Comparison of ENCODE assay signal across 10 mouse cellular contexts in genomic region chr5:144547333-144547878, GRCm38 (mm10). TPM values are rescaled to one million over a fixed set of nuclear protein-coding genes. Genes with fewer than 3 reads are reported as not detected.
DNase-seq lines count a peak whose midpoint lies in the region; ATAC-seq and TF ChIP-seq lines count a peak whose summit lies in the region.
"Had no signal": no experiment of that assay in that cellular context is flagged by ENCODE, and none has a peak within 500 bp of the region (broad histone marks: within the 10 kb centered on the region; RNA-seq: fewer than 3 reads in every experiment).

No protein-coding gene starts in this region.

- H3K27ac ChIP-seq in lung, embryonic 14.5 days (ENCODE audit: low read depth) = no peak overlapping the region
- no peak overlapping the region for H3K27ac ChIP-seq in forebrain, embryonic 14.5 days (ENCODE audit: low read depth, low read length)
- H3K27ac ChIP-seq in limb, embryonic 14.5 days (replicated peaks; ENCODE audit: low read depth, low read length) = no peak overlapping the region
- no peak overlapping the region for H3K27ac ChIP-seq in stomach, postnatal 0 days (replicated peaks)

- no peaks in the 10 kb centered on the region for H3K9me3 ChIP-seq in lung, embryonic 14.5 days (ENCODE audit: low read depth, low read length)
- H3K9me3 ChIP-seq in forebrain, embryonic 14.5 days (replicated peaks; ENCODE audit: control insufficient read depth, low read length) = no peaks in the 10 kb centered on the region
- H3K9me3 ChIP-seq in limb, embryonic 14.5 days (ENCODE audit: control insufficient read depth, low read length) = no peaks in the 10 kb centered on the region
- H3K9me3 ChIP-seq in stomach, postnatal 0 days (ENCODE audit: control insufficient read depth, low read length) = no peaks in the 10 kb centered on the region

- no peak for ATAC-seq in lung, embryonic 14.5 days (ENCODE audit: insufficient read depth)
- ATAC-seq in forebrain, embryonic 14.5 days = no peak
- no peak for ATAC-seq in limb, embryonic 14.5 days (ENCODE audit: low FRiP score, low read depth)
- ATAC-seq in stomach, postnatal 0 days (ENCODE audit: low FRiP score, low TSS enrichment) = no peak
- ATAC-seq: Patski had no signal

- peaks cover 47% of the 10 kb centered on the region for H3K27me3 ChIP-seq in lung, embryonic 14.5 days (ENCODE audit: insufficient read depth, low read length)
- H3K27me3 ChIP-seq in forebrain, embryonic 14.5 days (replicated peaks; ENCODE audit: control insufficient read depth, insufficient read depth, low read length) = peaks cover 17% of the 10 kb centered on the region
- peaks cover 53% of the 10 kb centered on the region for H3K27me3 ChIP-seq in limb, embryonic 14.5 days (ENCODE audit: control insufficient read depth, insufficient read depth, low read length)
- peaks cover 6% of the 10 kb centered on the region; the same call in 1 of the 2 replicates for H3K27me3 ChIP-seq in stomach, postnatal 0 days (ENCODE audit: control insufficient read depth, insufficient read depth, low read length)

- no peak for TF ChIP-seq POLR2A in limb, embryonic 14.5 days (IDR thresholded peaks at IDR 0.05; ENCODE audit: borderline replicate concordance, extremely low read depth, insufficient read depth, insufficient read length)

- no peak overlapping the region for H3K9ac ChIP-seq in lung, embryonic 14.5 days
- H3K9ac ChIP-seq in forebrain, embryonic 14.5 days (ENCODE audit: low read length) = no peak overlapping the region; the same call in 1 of the 2 replicates
- H3K9ac ChIP-seq in limb, embryonic 14.5 days (ENCODE audit: low read depth, low read length, severe bottlenecking) = no peak overlapping the region
- H3K9ac ChIP-seq in stomach, postnatal 0 days (ENCODE audit: low read length) = no peak overlapping the region

- no peak for TF ChIP-seq EP300 in stomach, postnatal 0 days (optimal IDR thresholded peaks at IDR 0.05)

- 14% methylated on average over 9 of the region's 9 CpGs for WGBS in lung, embryonic 14.5 days
- WGBS in forebrain, embryonic 14.5 days = 5% methylated on average over 9 of the region's 9 CpGs
- WGBS in limb, embryonic 14.5 days = 11% methylated on average over 9 of the region's 9 CpGs
- WGBS in stomach, postnatal 0 days = 21% methylated on average over 9 of the region's 9 CpGs

- TF ChIP-seq CTCF in lung, embryonic 14.5 days (IDR thresholded peaks at IDR 0.05; ENCODE audit: low read depth) = no peak
- TF ChIP-seq CTCF in stomach, postnatal 0 days (IDR thresholded peaks at IDR 0.05; ENCODE audit: low read depth) = no peak

- peak overlapping the region; percentile 47; the same call in 1 of the 2 replicates for H3K4me2 ChIP-seq in lung, embryonic 14.5 days
- H3K4me2 ChIP-seq in forebrain, embryonic 14.5 days (ENCODE audit: low read length) = peak overlapping the region; percentile 63
- no peak overlapping the region for H3K4me2 ChIP-seq in limb, embryonic 14.5 days (replicated peaks; ENCODE audit: low read depth, low read length, severe bottlenecking)
- H3K4me2 ChIP-seq in stomach, postnatal 0 days (replicated peaks; ENCODE audit: low read depth) = peak overlapping the region; percentile 49

- no peak for DNase-seq in lung, embryonic 14.5 days
- no peak for DNase-seq in lung, adult 18-20 months
- DNase-seq in forebrain, embryonic 14.5 days (ENCODE audit: low spot score) = peak; percentile 45
- no peak for DNase-seq in limb, embryonic 14.5 days (ENCODE audit: low spot score)
- no peak for DNase-seq in stomach, postnatal 0 days (ENCODE audit: low spot score)
- DNase-seq in natural killer cell, adult 2 months (ENCODE audit: low spot score in 2 of 2) = no peak
- no peak for DNase-seq in heart, adult 18-20 months
- DNase-seq: layer of hippocampus, adult 9-11 months had no signal

- no peaks in the 10 kb centered on the region for H3K36me3 ChIP-seq in lung, embryonic 14.5 days (ENCODE audit: insufficient read depth)
- no peaks in the 10 kb centered on the region for H3K36me3 ChIP-seq in forebrain, embryonic 14.5 days (ENCODE audit: control insufficient read depth, insufficient read depth, low read length)
- no peaks in the 10 kb centered on the region for H3K36me3 ChIP-seq in limb, embryonic 14.5 days (ENCODE audit: control insufficient read depth, insufficient read depth, low read length)
- no peaks in the 10 kb centered on the region for H3K36me3 ChIP-seq in stomach, postnatal 0 days (ENCODE audit: control insufficient read depth, insufficient read depth, low read length)

- no peak overlapping the region for H3K4me3 ChIP-seq in lung, embryonic 14.5 days (ENCODE audit: low read depth, low read length)
- H3K4me3 ChIP-seq in forebrain, embryonic 14.5 days (ENCODE audit: low read depth, low read length) = peak overlapping the region; percentile 30
- H3K4me3 ChIP-seq in limb, embryonic 14.5 days (replicated peaks; ENCODE audit: low read length) = peak overlapping the region; percentile 26; the same call in 1 of the 2 replicates
- peak overlapping the region; percentile 19 for H3K4me3 ChIP-seq in stomach, postnatal 0 days (ENCODE audit: low read depth, low read length)

- no peaks in the 10 kb centered on the region; the same call in 1 of the 2 replicates for H3K4me1 ChIP-seq in lung, embryonic 14.5 days (ENCODE audit: insufficient read depth)
- peaks cover 19% of the 10 kb centered on the region for H3K4me1 ChIP-seq in forebrain, embryonic 14.5 days (ENCODE audit: control insufficient read depth, insufficient read depth, low read length)
- no peaks in the 10 kb centered on the region for H3K4me1 ChIP-seq in limb, embryonic 14.5 days (ENCODE audit: control insufficient read depth, insufficient read depth, low read length)
- H3K4me1 ChIP-seq in stomach, postnatal 0 days (replicated peaks; ENCODE audit: control insufficient read depth, insufficient read depth) = no peaks in the 10 kb centered on the region

RNA-seq across cellular contexts. Expression of gene Nptx2, which starts 1.7 kb away (rescaled TPM):
- polyA plus RNA-seq in lung, embryonic 14.5 days (2014; fragmentation: Nextera tagmentation; extraction: Ambion mirVana) = 0.47 and 0.74 TPM in 2 replicates
- 3.0 TPM in 2 replicates for polyA plus RNA-seq in forebrain, embryonic 14.5 days (2014; fragmentation: Nextera tagmentation; extraction: Ambion mirVana)
- polyA plus RNA-seq in limb, embryonic 14.5 days (2012; rRNA removed) = 3.8 and 4.1 TPM in 2 replicates
- polyA plus RNA-seq in limb, embryonic 14.5 days (2014; fragmentation: Nextera tagmentation; extraction: Ambion mirVana) = 1.2 and 1.6 TPM in 2 replicates
- polyA plus RNA-seq in stomach, postnatal 0 days (2015; fragmentation: Nextera tagmentation; extraction: Ambion mirVana) = 4.6 and 5.1 TPM in 2 replicates
- under 1 TPM; 0.10 to 0.26 TPM for total RNA-seq in heart, adult 18-20 months (2021)
- total RNA-seq: megakaryocyte-erythroid progenitor cell, adult 5-6 weeks had no signal
- polyA plus RNA-seq: Patski had no signal
